Mouse (Mus musculus): ENCODE measurements around the gene Cand1.

The Cand1 gene

DNA sequence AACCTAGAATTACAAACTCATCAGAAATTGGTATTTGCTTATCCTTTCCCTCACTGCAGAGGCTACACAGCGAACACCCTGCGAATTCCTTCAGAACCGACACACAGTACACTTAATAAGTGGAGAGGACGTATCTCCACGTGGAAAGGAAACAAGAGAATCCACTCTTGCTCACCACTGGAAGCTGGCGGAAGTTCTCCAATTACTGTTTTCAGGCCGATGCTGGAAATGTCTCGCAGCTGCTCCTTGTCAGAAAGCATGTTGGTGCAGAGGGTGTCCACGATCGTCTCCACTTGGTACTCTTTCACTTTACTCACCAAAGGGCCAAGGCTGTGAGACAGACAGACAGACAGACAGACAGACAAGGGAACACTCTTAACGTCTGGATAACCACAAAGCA, 20.4 kb downstream of the Cand1 start:
- in situ Hi-C loops (cut with MboI; ENCODE audit: low pct_unique_long_range_greater_than_20kb in 1 of 2, low sequenced_read_pairs in 2 of 2, unreplicated experiment in 1 of 2), result no loop called here

DNA sequence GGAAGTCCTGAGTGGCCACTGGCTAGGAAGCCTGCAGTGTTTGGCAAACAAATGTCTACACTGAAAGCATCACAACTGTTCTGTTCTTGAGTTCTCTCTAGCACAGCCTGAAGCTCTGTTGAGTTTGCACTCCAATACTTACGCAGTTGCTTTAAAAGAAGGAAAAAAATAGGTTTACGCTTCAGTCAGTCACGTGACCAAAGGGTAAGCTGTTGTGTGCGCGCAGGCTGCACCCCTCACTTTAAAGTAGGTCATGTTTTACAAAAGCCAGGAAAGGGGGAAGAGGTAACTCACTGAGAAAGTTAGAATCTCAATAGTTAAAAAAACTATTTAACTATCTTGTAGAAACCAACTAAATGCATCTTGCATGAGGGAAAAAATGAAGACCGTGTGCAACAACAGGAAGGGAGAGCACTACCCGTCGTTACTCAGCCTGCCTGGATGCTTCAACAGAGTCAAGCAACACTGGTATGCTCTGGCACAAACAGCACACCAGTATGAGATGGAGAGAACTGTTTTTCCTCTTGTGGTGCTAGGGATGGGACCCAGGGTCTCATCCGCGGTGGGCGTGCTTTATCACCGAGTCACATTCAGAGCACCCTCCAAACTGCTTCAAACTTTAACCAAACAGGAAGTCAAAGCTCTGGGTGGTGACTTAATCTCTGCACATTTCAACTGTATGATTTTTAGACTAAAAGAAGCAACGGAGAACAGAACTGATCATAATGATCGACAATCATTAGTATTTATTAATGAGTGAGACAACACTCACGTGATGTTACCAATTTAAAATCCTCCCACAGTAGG, 21.4 kb downstream of the Cand1 start:
- in situ Hi-C loops (cut with MboI; ENCODE audit: low pct_unique_long_range_greater_than_20kb in 1 of 2, low sequenced_read_pairs in 2 of 2, unreplicated experiment in 1 of 2), result no loop called here

DNA sequence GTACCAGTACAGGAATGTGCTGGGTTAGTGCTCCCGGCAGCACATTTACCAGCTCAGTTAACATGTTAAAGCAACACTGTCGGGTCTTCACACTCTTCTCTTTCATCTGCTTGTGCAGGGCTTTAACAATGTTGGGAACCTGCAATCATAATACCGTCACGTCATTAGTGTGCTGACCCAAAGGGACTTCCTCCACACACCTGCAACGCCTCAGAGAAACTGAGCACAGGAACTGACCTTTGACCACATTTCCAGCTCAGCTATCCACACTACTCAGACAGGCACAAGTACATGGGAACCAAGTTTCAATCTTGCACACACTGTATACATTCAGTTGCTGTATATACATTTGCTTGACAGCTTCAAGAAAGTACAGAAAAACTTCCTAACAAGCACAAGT, 27.4 kb downstream of the Cand1 start:
- in situ Hi-C loops (cut with MboI; ENCODE audit: low pct_unique_long_range_greater_than_20kb in 1 of 2, low sequenced_read_pairs in 2 of 2, unreplicated experiment in 1 of 2), result no loop called here

DNA sequence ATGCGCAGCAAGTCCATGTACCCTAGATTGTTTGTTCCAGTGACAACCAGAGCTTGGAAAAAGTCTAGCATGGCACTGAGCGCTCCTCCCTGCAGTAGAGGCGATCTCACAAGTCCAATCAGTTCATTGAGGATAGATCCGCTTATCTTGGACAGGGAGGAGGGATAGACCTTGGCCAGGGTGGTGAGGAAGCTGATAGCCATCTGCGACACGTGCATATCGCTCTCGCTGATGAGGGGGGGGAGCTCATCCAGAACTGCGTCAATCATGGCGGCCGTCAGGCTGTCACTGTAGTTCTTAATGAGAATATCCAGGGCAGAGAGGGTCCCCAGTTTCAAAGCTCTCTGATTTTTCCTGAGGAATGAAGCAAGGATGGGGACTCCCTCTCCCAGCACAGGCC, 28.6 kb downstream of the Cand1 start:
- in situ Hi-C loops (cut with MboI; ENCODE audit: low pct_unique_long_range_greater_than_20kb in 1 of 2, low sequenced_read_pairs in 2 of 2, unreplicated experiment in 1 of 2), result no loop called here

DNA sequence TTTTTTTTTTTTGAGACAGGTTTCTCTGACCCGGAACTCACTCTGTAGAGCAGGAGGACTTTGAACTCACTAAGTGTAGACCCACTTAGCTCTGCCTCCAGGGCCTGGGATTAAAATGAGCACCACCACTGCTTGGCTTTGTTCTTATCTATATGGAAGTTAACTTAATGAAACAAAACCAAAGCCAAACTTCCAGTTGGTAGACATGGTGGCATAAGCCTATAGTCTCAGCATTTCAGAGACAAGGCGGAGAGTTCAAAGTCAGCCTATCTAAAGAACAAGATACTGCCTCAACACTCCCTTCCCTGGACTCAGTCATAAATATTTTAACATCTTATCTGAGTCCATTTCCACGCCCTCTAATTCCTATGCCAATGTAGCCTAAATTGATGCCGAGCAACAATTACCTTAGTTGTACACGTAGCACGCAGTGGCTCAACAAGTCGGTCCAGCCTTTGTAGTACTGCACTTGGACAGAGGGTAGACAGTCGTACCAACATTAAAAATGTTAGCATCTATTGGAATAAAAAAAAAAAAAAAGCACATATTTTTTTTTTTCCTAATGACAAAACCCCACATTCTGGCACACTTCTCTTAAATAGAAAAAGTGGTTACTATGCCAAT, 33.4 kb downstream of the Cand1 start:
- in situ Hi-C loops (cut with MboI; ENCODE audit: low pct_unique_long_range_greater_than_20kb in 1 of 2, low sequenced_read_pairs in 2 of 2, unreplicated experiment in 1 of 2), result no loop called here

DNA sequence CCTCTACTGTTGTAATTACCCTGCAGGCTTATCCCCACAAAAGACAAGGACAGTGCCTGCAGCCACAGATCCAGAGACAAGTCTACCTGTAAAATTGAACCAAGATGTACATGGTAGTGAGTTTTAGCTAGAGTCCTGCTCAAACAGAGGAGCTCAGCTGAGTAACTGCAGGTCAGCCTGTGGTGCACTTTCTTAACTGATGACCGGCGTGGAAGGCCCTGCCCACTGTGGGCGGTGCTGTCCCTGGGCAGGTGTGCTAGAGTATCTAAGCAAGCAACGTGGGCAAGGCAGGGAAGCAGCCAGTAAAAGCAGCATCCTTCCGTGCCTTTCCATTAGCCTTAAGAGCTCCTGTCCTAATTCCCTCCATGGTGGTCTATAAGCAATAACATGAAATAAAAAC, 34.6 kb downstream of the Cand1 start:
- in situ Hi-C loops (cut with MboI; ENCODE audit: low pct_unique_long_range_greater_than_20kb in 1 of 2, low sequenced_read_pairs in 2 of 2, unreplicated experiment in 1 of 2), result no loop called here

DNA sequence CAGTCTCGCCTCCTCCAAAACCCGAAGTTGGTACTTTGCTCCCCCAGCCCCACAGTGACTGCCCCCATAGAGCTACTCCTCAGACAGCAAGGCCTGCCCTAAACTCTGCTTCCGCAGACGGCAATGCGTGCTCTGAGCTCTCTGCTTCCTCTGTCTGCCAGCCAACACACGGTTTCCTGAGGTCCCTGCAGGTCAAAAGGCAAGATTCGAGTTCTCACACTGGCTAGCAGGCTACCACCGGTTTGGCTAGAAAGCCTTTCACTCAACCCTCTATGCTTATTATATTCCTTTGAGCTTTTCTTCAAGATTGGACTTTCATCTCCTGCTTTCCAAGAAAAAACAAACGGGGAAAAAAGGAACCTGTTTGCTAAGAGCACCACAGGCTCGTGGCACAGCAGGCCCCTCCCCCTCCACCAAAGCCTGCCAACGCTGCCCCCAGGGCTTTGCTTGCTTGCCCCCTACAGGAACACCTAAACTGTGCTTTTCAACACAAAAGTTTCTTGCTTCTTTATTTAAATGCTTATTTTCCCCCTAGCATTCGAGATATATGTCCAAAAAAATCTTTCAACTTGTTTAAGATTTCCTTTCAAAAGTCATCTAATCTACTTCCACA, 35.4 kb downstream of the Cand1 start:
- in situ Hi-C loops (cut with MboI; ENCODE audit: low pct_unique_long_range_greater_than_20kb in 1 of 2, low sequenced_read_pairs in 2 of 2, unreplicated experiment in 1 of 2), result no loop called here

DNA sequence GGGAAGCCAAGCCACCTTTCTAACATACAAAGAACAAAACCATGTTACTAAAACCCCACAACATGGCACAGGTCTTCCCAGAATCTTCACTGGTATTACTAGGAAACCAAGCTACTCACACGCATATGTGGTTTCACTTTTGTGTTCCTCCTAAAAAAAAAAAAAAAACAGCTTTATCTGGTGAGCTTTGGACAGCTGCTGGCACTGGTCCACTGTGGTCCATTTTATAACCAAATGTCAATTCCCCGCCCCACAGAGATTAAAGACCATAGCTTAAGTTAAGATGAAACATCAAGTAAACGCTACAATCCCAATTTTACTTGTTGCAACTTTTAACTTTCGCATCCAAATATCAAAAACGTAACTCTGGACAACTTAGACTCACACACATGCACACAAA, 40.0 kb downstream of the Cand1 start:
- in situ Hi-C loops (cut with MboI; ENCODE audit: low pct_unique_long_range_greater_than_20kb in 1 of 2, low sequenced_read_pairs in 2 of 2, unreplicated experiment in 1 of 2), result no loop called here

DNA sequence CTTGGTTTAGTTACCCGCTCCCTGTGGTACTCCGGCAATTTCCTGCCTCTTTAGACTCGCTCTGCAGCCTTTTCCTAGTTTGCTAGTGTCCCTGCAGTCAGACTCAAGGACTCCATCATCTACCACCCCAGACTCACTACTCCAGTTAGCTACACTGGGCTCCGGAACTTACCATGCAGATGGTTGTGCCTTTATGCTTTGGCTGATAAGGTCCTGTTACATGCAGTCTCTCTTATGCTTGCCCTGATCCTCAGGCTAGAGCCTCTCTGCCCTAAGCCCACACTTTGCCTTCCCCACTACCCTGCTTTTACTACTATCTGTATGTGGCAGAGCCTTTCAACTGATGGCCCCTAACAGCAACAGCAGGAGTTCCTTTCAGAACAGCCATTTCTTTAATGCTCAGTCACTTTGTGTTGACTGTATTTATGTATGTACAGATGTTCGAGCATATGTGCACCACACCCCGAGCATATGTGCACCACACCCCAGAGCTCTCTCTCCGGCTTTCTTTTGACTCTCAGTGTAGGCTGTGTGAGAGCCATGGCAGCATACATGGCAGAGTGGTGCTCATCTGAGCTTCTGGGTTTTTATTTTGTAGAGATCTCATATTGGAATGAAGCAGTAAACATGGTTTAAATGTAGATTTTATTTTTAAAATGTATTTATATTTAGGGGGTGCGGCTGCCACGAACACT, 41.5 kb downstream of the Cand1 start:
- in situ Hi-C loops (cut with MboI; ENCODE audit: low pct_unique_long_range_greater_than_20kb in 1 of 2, low sequenced_read_pairs in 2 of 2, unreplicated experiment in 1 of 2), result no loop called here

DNA sequence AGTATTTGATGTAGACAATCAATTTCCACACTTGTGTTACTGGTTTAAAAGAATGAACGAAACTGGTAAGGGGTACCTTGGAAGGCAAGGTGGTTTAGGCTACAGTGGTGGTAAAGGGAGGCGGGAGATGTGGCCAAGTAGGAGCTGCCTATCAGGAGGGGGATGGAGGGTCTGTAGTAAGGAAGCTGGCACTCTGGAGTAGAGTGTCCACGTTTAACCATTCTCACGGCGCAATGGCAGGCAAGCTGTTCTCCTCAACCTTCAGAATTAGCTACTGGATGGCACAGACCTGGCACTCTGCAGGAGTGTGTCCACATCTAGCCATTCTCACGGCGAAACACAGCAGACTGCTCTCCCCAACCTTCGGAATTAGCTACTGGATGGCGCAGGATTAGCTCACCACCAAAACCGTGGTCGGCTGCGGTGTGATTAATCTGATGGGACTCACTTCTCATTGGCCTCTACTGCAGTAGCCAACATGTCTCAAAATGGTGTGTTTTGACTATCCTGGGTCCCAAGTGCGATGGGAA, 42.2 kb downstream of the Cand1 start:
- in situ Hi-C loops (cut with MboI; ENCODE audit: low pct_unique_long_range_greater_than_20kb in 1 of 2, low sequenced_read_pairs in 2 of 2, unreplicated experiment in 1 of 2), result no loop called here

DNA sequence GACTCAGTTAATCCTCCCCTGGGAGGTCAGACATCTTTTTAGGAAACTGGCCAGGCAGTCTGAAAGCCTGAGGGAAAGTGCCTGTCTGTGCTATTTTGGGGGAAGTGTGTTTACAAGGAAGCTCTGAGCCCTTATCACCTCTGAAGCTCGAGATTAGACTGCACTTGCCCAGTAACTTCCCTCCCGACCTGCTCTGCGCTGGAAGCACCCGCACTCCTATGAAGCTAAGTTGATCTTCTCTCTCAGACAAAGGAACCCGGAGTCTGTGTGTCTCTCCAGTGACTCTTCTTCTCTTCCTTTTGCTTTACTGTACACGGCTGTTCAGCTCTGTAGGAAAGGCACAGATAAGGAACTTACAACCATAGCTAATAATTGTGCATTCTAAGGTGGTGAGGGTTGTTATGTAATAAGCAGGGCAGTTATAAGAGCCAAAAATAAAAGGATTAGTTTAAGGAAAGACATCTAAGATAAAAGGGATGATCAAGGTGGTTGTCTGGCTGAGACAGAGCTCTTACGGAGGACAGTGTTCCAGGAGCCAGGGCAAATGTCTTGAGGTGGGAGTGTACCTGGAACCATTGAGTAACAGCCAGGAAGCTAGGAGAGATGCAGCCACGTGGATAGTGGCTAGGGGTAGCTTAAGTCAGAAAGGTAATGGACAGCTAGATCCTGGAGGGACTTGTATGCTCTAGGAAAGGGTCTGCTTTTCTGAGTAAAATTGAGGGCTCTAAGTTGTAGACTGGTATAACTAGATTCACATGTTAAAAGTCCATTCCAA, 47.1 kb downstream of the Cand1 start:
- in situ Hi-C loops (cut with MboI; ENCODE audit: low pct_unique_long_range_greater_than_20kb in 1 of 2, low sequenced_read_pairs in 2 of 2, unreplicated experiment in 1 of 2), result no loop called here

DNA sequence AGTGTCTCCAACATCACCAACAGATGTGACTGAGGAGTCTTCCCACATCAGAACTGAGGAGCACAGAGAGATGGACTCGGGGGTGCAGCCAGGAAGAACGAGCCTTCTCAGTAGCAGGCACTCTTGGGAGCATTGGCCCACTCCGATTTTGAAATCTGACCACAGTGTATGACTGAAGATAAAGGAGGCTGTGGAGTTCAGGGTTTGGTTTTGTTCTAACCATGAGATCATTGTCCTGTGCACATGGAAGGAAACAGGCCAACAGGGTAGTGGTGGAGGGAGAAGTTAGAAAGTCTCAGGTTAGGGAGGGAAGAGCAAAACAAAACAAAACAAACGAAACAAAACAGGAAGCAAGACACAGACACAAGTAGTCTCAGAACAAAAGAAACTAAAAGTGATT, 52.1 kb downstream of the Cand1 start:
- in situ Hi-C loops (cut with MboI; ENCODE audit: low pct_unique_long_range_greater_than_20kb in 1 of 2, low sequenced_read_pairs in 2 of 2, unreplicated experiment in 1 of 2), result no loop called here

DNA sequence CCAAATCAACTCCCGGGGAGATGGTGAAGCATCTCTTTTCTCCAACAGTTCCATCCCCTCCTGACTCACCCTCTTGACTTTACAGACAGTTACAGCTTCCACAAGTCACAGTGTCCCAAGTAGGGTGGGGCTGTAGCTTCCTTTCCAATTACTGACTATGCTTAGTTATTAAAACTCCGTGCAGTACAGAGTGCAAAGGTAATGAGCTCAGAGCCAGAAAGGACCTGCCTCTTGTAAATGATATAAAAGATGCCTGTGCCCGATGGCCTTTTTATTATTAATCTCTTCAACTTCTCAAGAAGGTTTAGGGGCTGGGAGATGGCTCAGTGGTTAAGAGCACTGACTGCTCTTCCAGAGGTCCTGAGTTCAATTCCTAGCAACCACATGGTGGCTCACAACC, 70.2 kb downstream of the Cand1 start:
- in situ Hi-C loops (cut with MboI; ENCODE audit: low pct_unique_long_range_greater_than_20kb in 1 of 2, low sequenced_read_pairs in 2 of 2, unreplicated experiment in 1 of 2), result loop anchor here in 1 of 2 experiments (25.0 kb wide), 1 partner anchor 557 kb away; no protein-coding TSS in a partner anchor

DNA sequence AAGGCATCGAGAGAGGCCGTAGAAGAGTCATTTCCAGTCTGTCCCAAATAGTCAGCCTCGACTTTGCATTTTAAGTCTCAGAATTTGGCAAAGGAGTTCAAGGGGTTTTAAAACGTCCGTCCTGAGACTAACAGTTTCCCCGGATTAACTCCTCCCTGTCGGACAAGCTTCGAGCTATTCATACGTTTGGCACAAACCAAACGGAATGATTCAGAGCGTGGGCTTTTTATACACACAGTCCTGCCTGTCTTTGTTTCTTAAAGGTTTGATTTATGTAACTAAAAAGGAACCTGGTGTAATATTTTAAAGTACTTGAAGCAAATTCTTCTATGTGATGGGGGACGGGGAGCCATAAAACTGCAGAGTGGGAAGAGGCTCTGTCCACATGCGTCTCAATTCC, 70.6 kb downstream of the Cand1 start:
- in situ Hi-C loops (cut with MboI; ENCODE audit: low pct_unique_long_range_greater_than_20kb in 1 of 2, low sequenced_read_pairs in 2 of 2, unreplicated experiment in 1 of 2), result loop anchor here in 1 of 2 experiments (25.0 kb wide), 1 partner anchor 557 kb away; no protein-coding TSS in a partner anchor

DNA sequence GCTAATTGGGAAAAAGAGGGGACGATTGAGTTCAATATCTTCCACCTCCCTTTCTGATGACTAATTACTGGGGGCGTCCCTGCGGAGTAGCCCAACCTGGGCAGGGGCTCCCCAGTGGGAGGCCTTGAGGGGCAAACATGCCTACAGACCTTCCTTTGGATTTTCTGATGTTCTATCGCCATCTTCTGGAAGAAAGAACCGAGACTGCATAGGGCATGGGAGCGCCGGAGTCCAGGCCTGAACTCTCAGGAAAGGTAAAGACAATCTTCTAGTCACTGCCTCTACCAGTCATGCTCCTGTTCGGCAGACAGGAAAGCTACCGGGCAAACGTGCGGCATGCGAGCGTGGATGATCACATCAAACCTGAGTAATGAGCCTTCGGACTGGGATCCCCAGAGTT, 71.1 kb downstream of the Cand1 start:
- in situ Hi-C loops (cut with MboI; ENCODE audit: low pct_unique_long_range_greater_than_20kb in 1 of 2, low sequenced_read_pairs in 2 of 2, unreplicated experiment in 1 of 2), result loop anchor here in 1 of 2 experiments (25.0 kb wide), 1 partner anchor 556 kb away; no protein-coding TSS in a partner anchor

DNA sequence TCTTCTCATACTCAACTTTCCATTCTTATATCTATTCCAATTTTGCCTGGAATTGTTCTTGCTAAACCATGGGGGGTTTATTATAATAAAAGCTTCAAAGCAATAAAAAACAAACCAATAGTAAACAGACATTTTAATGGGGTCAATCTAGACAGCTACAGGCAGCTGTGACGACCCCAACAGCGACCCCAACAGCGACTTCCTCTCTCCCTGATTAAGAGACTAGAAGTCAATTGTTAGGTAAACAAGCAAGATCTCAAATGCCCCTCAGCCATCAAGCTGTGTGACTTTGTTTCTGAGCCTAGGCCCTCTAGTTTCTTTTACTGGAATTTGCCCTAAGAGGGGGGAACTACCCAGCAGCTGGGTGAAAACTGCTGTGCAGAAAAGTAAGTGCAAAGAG, 72.0 kb downstream of the Cand1 start:
- in situ Hi-C loops (cut with MboI; ENCODE audit: low pct_unique_long_range_greater_than_20kb in 1 of 2, low sequenced_read_pairs in 2 of 2, unreplicated experiment in 1 of 2), result loop anchor here in 1 of 2 experiments (25.0 kb wide), 1 partner anchor 556 kb away; no protein-coding TSS in a partner anchor

DNA sequence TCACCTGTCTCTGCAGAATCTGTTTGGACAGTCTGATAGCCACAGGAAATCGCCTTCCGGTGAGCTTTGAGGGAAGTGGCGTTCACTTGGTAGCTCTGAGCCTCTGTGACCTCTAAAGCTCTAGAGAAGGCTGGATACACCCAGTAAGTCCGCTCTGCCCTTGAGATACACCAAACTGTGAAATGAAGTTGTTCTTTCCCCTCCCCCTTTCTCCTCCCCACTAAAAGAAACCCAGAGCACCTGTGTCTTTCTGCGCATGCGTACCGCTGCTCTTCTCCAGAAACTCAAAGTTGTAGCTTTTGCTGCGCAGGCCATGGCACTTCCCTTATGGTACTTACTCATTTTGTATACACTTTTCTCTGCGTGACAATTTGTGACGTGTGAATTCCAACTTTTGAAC, 74.8 kb downstream of the Cand1 start:
- in situ Hi-C loops (cut with MboI; ENCODE audit: low pct_unique_long_range_greater_than_20kb in 1 of 2, low sequenced_read_pairs in 2 of 2, unreplicated experiment in 1 of 2), result loop anchor here in 1 of 2 experiments (25.0 kb wide), 1 partner anchor 553 kb away; no protein-coding TSS in a partner anchor

DNA sequence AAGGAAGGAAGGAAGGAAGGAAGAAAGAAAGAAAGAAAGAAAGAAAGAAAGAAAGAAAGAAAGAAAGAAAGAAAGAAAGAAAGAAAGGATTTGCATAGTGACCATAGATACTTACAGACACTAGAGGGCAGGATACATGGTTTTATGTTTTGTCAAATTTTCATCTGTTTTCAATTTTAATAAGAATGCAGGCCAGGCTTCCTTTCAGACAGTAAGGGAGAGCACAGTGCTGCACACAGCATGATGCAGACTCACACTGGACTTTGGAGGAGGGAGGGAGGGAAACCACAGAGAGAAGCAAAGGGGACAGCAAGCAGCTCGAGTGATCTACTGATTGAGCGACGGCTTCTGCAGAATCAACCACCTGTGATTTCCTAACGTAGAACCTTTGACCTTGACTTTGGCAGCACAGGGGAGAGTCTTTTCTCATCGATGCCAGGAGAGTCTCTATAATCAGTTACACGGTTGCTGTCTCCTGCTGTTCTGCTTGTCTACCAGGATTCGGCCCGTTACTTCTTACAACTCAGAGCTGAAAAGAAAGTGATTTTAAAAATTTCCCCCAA, 78.0 kb downstream of the Cand1 start:
- in situ Hi-C loops (cut with MboI; ENCODE audit: low pct_unique_long_range_greater_than_20kb in 1 of 2, low sequenced_read_pairs in 2 of 2, unreplicated experiment in 1 of 2), result loop anchor here in 1 of 2 experiments (25.0 kb wide), 1 partner anchor 550 kb away; no protein-coding TSS in a partner anchor
